Comparison of ENCODE assay signal across 26 mouse cellular contexts in the genomic region with DNA sequence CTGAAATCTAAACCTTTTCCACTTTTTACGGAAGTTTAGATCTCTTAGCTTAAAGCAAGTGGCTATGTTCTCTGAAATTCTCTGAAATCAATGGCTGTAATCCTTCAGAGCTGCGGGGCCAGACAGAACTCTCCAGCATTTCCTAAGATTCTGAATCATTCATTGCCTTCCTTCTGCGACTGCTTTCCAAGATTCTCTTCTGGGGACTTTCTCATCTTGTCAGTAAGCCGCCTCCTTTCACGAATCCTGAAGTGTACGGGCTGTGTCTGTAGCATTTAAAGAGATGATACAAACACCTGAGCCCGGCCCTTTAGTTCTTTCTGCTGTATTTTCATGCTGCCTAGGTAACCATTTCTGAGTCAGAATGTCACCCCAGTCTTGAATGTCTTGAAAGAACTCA.
"Had no signal": no experiment of that assay in that cellular context is flagged by ENCODE, and none has a peak within 500 bp of the region (broad histone marks: within the 10 kb centered on the region; RNA-seq: fewer than 3 reads in every experiment).

No protein-coding gene starts in this region.

- H3K4me1 ChIP-seq: heart, embryonic 13.5 days; heart, embryonic 15.5 days; hindbrain, embryonic 13.5 days; hindbrain, embryonic 15.5 days; kidney, embryonic 15.5 days; limb, embryonic 15.5 days; liver, embryonic 12.5 days had no signal

- ATAC-seq: hindbrain, postnatal 0 days; intestine, embryonic 16.5 days; liver, embryonic 12.5 days had no signal

- H3K4me2 ChIP-seq: heart, embryonic 11.5 days; heart, embryonic 13.5 days; heart, embryonic 15.5 days; hindbrain, embryonic 13.5 days; hindbrain, embryonic 15.5 days; kidney, embryonic 15.5 days; limb, embryonic 13.5 days; limb, embryonic 15.5 days; liver, embryonic 12.5 days had no signal

- H3K27me3 ChIP-seq: heart, embryonic 13.5 days; heart, embryonic 15.5 days; hindbrain, embryonic 13.5 days; hindbrain, embryonic 15.5 days; limb, embryonic 13.5 days; limb, embryonic 15.5 days; liver, embryonic 12.5 days had no signal

- H3K9me3 ChIP-seq: heart, embryonic 13.5 days; heart, embryonic 15.5 days; hindbrain, embryonic 13.5 days; hindbrain, embryonic 15.5 days; kidney, embryonic 15.5 days; limb, embryonic 13.5 days; limb, embryonic 15.5 days had no signal

- H3K9ac ChIP-seq: heart, embryonic 13.5 days; heart, embryonic 15.5 days; hindbrain, embryonic 13.5 days; hindbrain, embryonic 15.5 days; kidney, embryonic 15.5 days; limb, embryonic 13.5 days; limb, embryonic 15.5 days; liver, embryonic 12.5 days; liver, embryonic 14.5 days had no signal

- H3K36me3 ChIP-seq: heart, embryonic 13.5 days; heart, embryonic 15.5 days; hindbrain, embryonic 13.5 days; hindbrain, embryonic 15.5 days; kidney, embryonic 15.5 days; limb, embryonic 13.5 days; limb, embryonic 15.5 days; liver, embryonic 12.5 days had no signal

- DNase-seq: gastrocnemius, postnatal 14 days; gastrocnemius, postnatal 36 days; heart, adult 11 months; heart, adult 2 months; heart, postnatal 14 days; heart, postnatal 36 days; kidney, adult 11 months; kidney, adult 2 months; kidney, adult 9 months; kidney, postnatal 14 days; kidney, postnatal 36 days; layer of hippocampus, postnatal 36 days; left cerebral cortex, postnatal 4 days had no signal

- H3K4me3 ChIP-seq: heart, adult 2 months; heart, embryonic 13.5 days; heart, embryonic 15.5 days; hindbrain, embryonic 13.5 days; hindbrain, embryonic 15.5 days; kidney, embryonic 15.5 days; limb, embryonic 13.5 days; limb, embryonic 15.5 days; liver, embryonic 12.5 days had no signal

- H3K27ac ChIP-seq: heart, adult 2 months; heart, embryonic 13.5 days; heart, embryonic 15.5 days; hindbrain, embryonic 13.5 days; hindbrain, embryonic 15.5 days; hindbrain, postnatal 0 days; kidney, embryonic 15.5 days; kidney, postnatal 0 days; limb, embryonic 13.5 days; limb, embryonic 15.5 days; liver, embryonic 12.5 days; liver, embryonic 14.5 days had no signal
